Mouse (Mus musculus): ENCODE measurements around the gene Wfdc6a. TPM values are rescaled to one million over a fixed set of nuclear protein-coding genes. Genes with fewer than 3 reads are reported as not detected.
"Not testable (repeated sequence)": the region's sequence is repeated elsewhere in the genome, so short reads cannot be mapped to it uniquely, and the experiment has no call there.

Gene Wfdc6a
- polyA plus RNA-seq, 1 experiment from 2014 or later: not detected

GRCm38 (mm10) chr2:164592014-164592413, 6.8 kb upstream of the Wfdc6a start:
- Histone ChIP-seq H3K27ac (ENCODE audit: low read length) (no peak overlapping the region), H3K4me2 (ENCODE audit: low read length) (no peak overlapping the region), H3K27me3 (replicated peaks; ENCODE audit: control insufficient read depth, insufficient read depth, low read length) (no peaks in the 10 kb centered on the region), H3K4me3 (replicated peaks; ENCODE audit: low read length) (no peak overlapping the region), H3K36me3 (ENCODE audit: control insufficient read depth, insufficient read depth) (no peaks in the 10 kb centered on the region), H3K9ac (replicated peaks; ENCODE audit: low read depth, low read length) (no peak overlapping the region), H3K9me3 (ENCODE audit: control insufficient read depth, low read length) (no peaks in the 10 kb centered on the region), H3K4me1 (replicated peaks; ENCODE audit: control insufficient read depth, insufficient read depth, low read length) (no peaks in the 10 kb centered on the region)
- 0 out of 2 replicates have a peak, but pooled peaks have one; percentile 38 for ATAC-seq
- 9% methylated on average over 4 of the region's 4 CpGs for WGBS

GRCm38 (mm10) chr2:164573359-164573758, 11.9 kb downstream of the Wfdc6a start, which contains the start of gene Spint3:
Spint3 (minus strand) TSS chr2:164573459.
- H3K27ac ChIP-seq (ENCODE audit: low read length); H3K4me1 ChIP-seq (replicated peaks; ENCODE audit: control insufficient read depth, insufficient read depth, low read length); H3K9me3 ChIP-seq (ENCODE audit: control insufficient read depth, low read length); ATAC-seq; H3K27me3 ChIP-seq (replicated peaks; ENCODE audit: control insufficient read depth, insufficient read depth, low read length); H3K9ac ChIP-seq (replicated peaks; ENCODE audit: low read depth, low read length); H3K36me3 ChIP-seq (ENCODE audit: control insufficient read depth, insufficient read depth); H3K4me2 ChIP-seq (ENCODE audit: low read length); H3K4me3 ChIP-seq (replicated peaks; ENCODE audit: low read length): not testable (repeated sequence)
- WGBS: 84% methylated on average over 6 of the region's 6 CpGs

- Histone ChIP-seq H3K4me2 (ENCODE audit: low read length) (no peak overlapping the region), H3K4me1 (replicated peaks; ENCODE audit: control insufficient read depth, insufficient read depth, low read length) (peaks cover 12% of the 10 kb centered on the region)
- ATAC-seq: no peak
These were observed 17.8 kb downstream of the Wfdc6a start for GRCm38 (mm10) chr2:164567460-164567859.

GRCm38 (mm10) chr2:164566997-164567396, 18.2 kb downstream of the Wfdc6a start:
- peaks cover 13% of the 10 kb centered on the region for H3K4me1 ChIP-seq (replicated peaks; ENCODE audit: control insufficient read depth, insufficient read depth, low read length)
- no peaks in the 10 kb centered on the region for H3K36me3 ChIP-seq (ENCODE audit: control insufficient read depth, insufficient read depth)
- no peaks in the 10 kb centered on the region for H3K9me3 ChIP-seq (ENCODE audit: control insufficient read depth, low read length)
- H3K27me3 ChIP-seq (replicated peaks; ENCODE audit: control insufficient read depth, insufficient read depth, low read length): 0 out of 2 replicates have a peak, but pooled peaks cover 4% of the 10 kb centered on the region
- H3K4me2 ChIP-seq (ENCODE audit: low read length): no peak overlapping the region
- no peak overlapping the region for H3K4me3 ChIP-seq (replicated peaks; ENCODE audit: low read length)
- no peak for ATAC-seq
- no peak overlapping the region for H3K9ac ChIP-seq (replicated peaks; ENCODE audit: low read depth, low read length)
- 92% methylated on average over 2 of the region's 2 CpGs for WGBS
- no peak overlapping the region for H3K27ac ChIP-seq (ENCODE audit: low read length)

More at GRCm38 (mm10) chr2:164567460-164567859, 17.8 kb downstream of the Wfdc6a start:
- H3K9me3 ChIP-seq (ENCODE audit: control insufficient read depth, low read length): no peaks in the 10 kb centered on the region
- no peak overlapping the region for H3K4me3 ChIP-seq (replicated peaks; ENCODE audit: low read length)
- no peak overlapping the region for H3K9ac ChIP-seq (replicated peaks; ENCODE audit: low read depth, low read length)
- 0 out of 2 replicates have a peak, but pooled peaks cover 2% of the 10 kb centered on the region for H3K27me3 ChIP-seq (replicated peaks; ENCODE audit: control insufficient read depth, insufficient read depth, low read length)
- H3K27ac ChIP-seq (ENCODE audit: low read length): no peak overlapping the region
- H3K36me3 ChIP-seq (ENCODE audit: control insufficient read depth, insufficient read depth): no peaks in the 10 kb centered on the region
- WGBS: 97% methylated on average over 5 of the region's 5 CpGs

GRCm38 (mm10) chr2:164564346-164564745, 20.9 kb downstream of the Wfdc6a start:
- no peak for ATAC-seq
- Histone ChIP-seq H3K27me3 (replicated peaks; ENCODE audit: control insufficient read depth, insufficient read depth, low read length) (0 out of 2 replicates have a peak, but pooled peaks cover 4% of the 10 kb centered on the region), H3K4me3 (replicated peaks; ENCODE audit: low read length) (no peak overlapping the region), H3K4me1 (replicated peaks; ENCODE audit: control insufficient read depth, insufficient read depth, low read length) (peaks cover 13% of the 10 kb centered on the region), H3K9ac (replicated peaks; ENCODE audit: low read depth, low read length) (no peak overlapping the region), H3K9me3 (ENCODE audit: control insufficient read depth, low read length) (no peaks in the 10 kb centered on the region), H3K4me2 (ENCODE audit: low read length) (no peak overlapping the region), H3K36me3 (ENCODE audit: control insufficient read depth, insufficient read depth) (no peaks in the 10 kb centered on the region), H3K27ac (ENCODE audit: low read length) (no peak overlapping the region)
- WGBS: 59% methylated on average over 5 of the region's 5 CpGs

- H3K4me3 ChIP-seq (replicated peaks; ENCODE audit: low read length): peak overlapping the region; percentile 47
- H3K36me3 ChIP-seq (ENCODE audit: control insufficient read depth, insufficient read depth): no peaks in the 10 kb centered on the region
- H3K4me1 ChIP-seq (replicated peaks; ENCODE audit: control insufficient read depth, insufficient read depth, low read length): peaks cover 13% of the 10 kb centered on the region
- WGBS: under 1% methylated on average over 32 of the region's 32 CpGs
- no peak overlapping the region for H3K27ac ChIP-seq (ENCODE audit: low read length)
- H3K4me2 ChIP-seq (ENCODE audit: low read length): peak overlapping the region; percentile 89
- peak overlapping the region; percentile 64 for H3K9ac ChIP-seq (replicated peaks; ENCODE audit: low read depth, low read length)
- ATAC-seq: peak; percentile 54; the same call in 1 of the 2 replicates
- 0 out of 2 replicates have a peak, but pooled peaks cover 4% of the 10 kb centered on the region for H3K27me3 ChIP-seq (replicated peaks; ENCODE audit: control insufficient read depth, insufficient read depth, low read length)
- no peaks in the 10 kb centered on the region for H3K9me3 ChIP-seq (ENCODE audit: control insufficient read depth, low read length)
These were observed 21.8 kb downstream of the Wfdc6a start for GRCm38 (mm10) chr2:164563339-164564038.

GRCm38 (mm10) chr2:164562391-164563188, 22.7 kb downstream of the Wfdc6a start, which contains the start of gene Wfdc2:
Wfdc2 (plus strand) TSS chr2:164562413.
- peak within 1 kb of the TSS; percentile 47 for H3K4me3 ChIP-seq (replicated peaks; ENCODE audit: low read length)
- 2% methylated on average over 24 of the region's 24 CpGs for WGBS
- no peaks in the 10 kb centered on the region for H3K9me3 ChIP-seq (ENCODE audit: control insufficient read depth, low read length)
- H3K9ac ChIP-seq (replicated peaks; ENCODE audit: low read depth, low read length): peak within 1 kb of the TSS; percentile 64
- no peak for ATAC-seq
- H3K27me3 ChIP-seq (replicated peaks; ENCODE audit: control insufficient read depth, insufficient read depth, low read length): 0 out of 2 replicates have a peak, but pooled peaks cover 4% of the 10 kb centered on the region
- peaks cover 13% of the 10 kb centered on the region for H3K4me1 ChIP-seq (replicated peaks; ENCODE audit: control insufficient read depth, insufficient read depth, low read length)
- H3K4me2 ChIP-seq (ENCODE audit: low read length): peak within 1 kb of the TSS; percentile 89
- H3K27ac ChIP-seq (ENCODE audit: low read length): no peak within 1 kb of the TSS
- H3K36me3 ChIP-seq (ENCODE audit: control insufficient read depth, insufficient read depth): no peaks in the 10 kb centered on the region

- Histone ChIP-seq H3K4me2 (ENCODE audit: low read length) (no peak overlapping the region), H3K27ac (ENCODE audit: low read length) (no peak overlapping the region), H3K36me3 (ENCODE audit: control insufficient read depth, insufficient read depth) (no peaks in the 10 kb centered on the region), H3K9me3 (ENCODE audit: control insufficient read depth, low read length) (no peaks in the 10 kb centered on the region), H3K4me1 (replicated peaks; ENCODE audit: control insufficient read depth, insufficient read depth, low read length) (peaks cover 13% of the 10 kb centered on the region), H3K9ac (replicated peaks; ENCODE audit: low read depth, low read length) (no peak overlapping the region), H3K4me3 (replicated peaks; ENCODE audit: low read length) (no peak overlapping the region), H3K27me3 (replicated peaks; ENCODE audit: control insufficient read depth, insufficient read depth, low read length) (0 out of 2 replicates have a peak, but pooled peaks cover 4% of the 10 kb centered on the region)
- ATAC-seq: no peak
- WGBS: 93% methylated on average over 8 of the region's 8 CpGs
These were observed 25.1 kb downstream of the Wfdc6a start for GRCm38 (mm10) chr2:164560106-164560505.

GRCm38 (mm10) chr2:164558991-164559645, 26.1 kb downstream of the Wfdc6a start:
- Histone ChIP-seq H3K4me2 (ENCODE audit: low read length) (no peak overlapping the region), H3K4me3 (replicated peaks; ENCODE audit: low read length) (no peak overlapping the region), H3K9ac (replicated peaks; ENCODE audit: low read depth, low read length) (no peak overlapping the region), H3K36me3 (ENCODE audit: control insufficient read depth, insufficient read depth) (no peaks in the 10 kb centered on the region), H3K27ac (ENCODE audit: low read length) (no peak overlapping the region), H3K4me1 (replicated peaks; ENCODE audit: control insufficient read depth, insufficient read depth, low read length) (peaks cover 13% of the 10 kb centered on the region), H3K9me3 (ENCODE audit: control insufficient read depth, low read length) (no peaks in the 10 kb centered on the region), H3K27me3 (replicated peaks; ENCODE audit: control insufficient read depth, insufficient read depth, low read length) (0 out of 2 replicates have a peak, but pooled peaks cover 4% of the 10 kb centered on the region)
- 46% methylated on average over 16 of the region's 16 CpGs for WGBS
- no peak for ATAC-seq
